ENCODE assay signal across 8 mouse cellular contexts in genomic region chr12:69196444-69197377, GRCm38 (mm10). TPM values are rescaled to one million over a fixed set of nuclear protein-coding genes. Genes with fewer than 3 reads are reported as not detected.
DNase-seq lines count a peak whose midpoint lies in the region; ATAC-seq lines count a peak whose summit lies in the region.

Gene Gm49383 (minus strand): TSS chr12:69197104.

- H3K27ac ChIP-seq in hindbrain, embryonic 12.5 days, result peak within 1 kb of the TSS; percentile 93
- H3K27ac ChIP-seq in macrophage, result peak within 1 kb of the TSS; percentile 43

- under 1% methylated on average over 73 of the region's 75 CpGs for WGBS in hindbrain, embryonic 12.5 days
- under 1% methylated on average over 75 of the region's 75 CpGs for WGBS in macrophage (ENCODE audit: missing documents)

- H3K4me2 ChIP-seq in hindbrain, embryonic 12.5 days (replicated peaks), result peak within 1 kb of the TSS; percentile 95

- no peaks in the 10 kb centered on the region for H3K9me3 ChIP-seq in hindbrain, embryonic 12.5 days (replicated peaks)

- H3K36me3 ChIP-seq in hindbrain, embryonic 12.5 days, result peaks cover 18% of the 10 kb centered on the region
- no peaks in the 10 kb centered on the region for H3K36me3 ChIP-seq in macrophage (ENCODE audit: inconsistent target)

- peak; percentile 62 for DNase-seq in ZHBTc4 (ENCODE audit: low read depth, low spot score)
- peak; percentile 76 for DNase-seq in cerebellum, adult 9-11 months
- DNase-seq in frontal cortex, postnatal 10 days (ENCODE audit: low spot score in 2 of 2), result peak; percentile 41 to 68
- peak; percentile 64 to 82 for DNase-seq in left cerebral cortex, adult 18-20 months (ENCODE audit: low spot score in 2 of 2)
- DNase-seq in retina, postnatal 7 days (ENCODE audit: low read depth, low spot score), result peak; percentile 77
- peak; percentile 55 to 62 for DNase-seq in urinary bladder, postnatal 36 days (ENCODE audit: low spot score in 2 of 2)

- peaks cover 23% of the 10 kb centered on the region for H3K4me1 ChIP-seq in hindbrain, embryonic 12.5 days

- H3K27me3 ChIP-seq in hindbrain, embryonic 12.5 days, result no peaks in the 10 kb centered on the region

- peak within 1 kb of the TSS; percentile 83 for H3K4me3 ChIP-seq in hindbrain, embryonic 12.5 days
- peak within 1 kb of the TSS; percentile 85 for H3K4me3 ChIP-seq in macrophage (ENCODE audit: inconsistent target)

- H3K9ac ChIP-seq in hindbrain, embryonic 12.5 days, result peak within 1 kb of the TSS; percentile 87

- ATAC-seq in hindbrain, embryonic 12.5 days (ENCODE audit: low FRiP score), result peak; percentile 83

- H3K79me2 ChIP-seq in macrophage (ENCODE audit: inconsistent target), result peaks cover 44% of the 10 kb centered on the region

RNA-seq across cellular contexts. Expression of gene Gm49383, which starts in this region (rescaled TPM):
- polyA plus RNA-seq in hindbrain, embryonic 12.5 days (2016; fragmentation: Nextera tagmentation; extraction: Ambion mirVana), result 21.4 and 24.7 TPM in 2 replicates
- 1 to 10 TPM; 4.3 to 5.4 TPM for total RNA-seq in left cerebral cortex, adult 18-20 months (2021)
- 1 to 10 TPM in 8 of 26 experiments, under 1 TPM in 4, not detected in 14; 0.67 to 3.7 (median 1.2) TPM for total RNA-seq in macrophage (2018; cell fraction: chromatin; rRNA removed)
- total RNA-seq in macrophage (2018; cell fraction: cytosol; rRNA removed), result 1 to 10 TPM; 1.0 to 5.9 (median 3.6) TPM
- total RNA-seq in macrophage (2018; cell fraction: nucleus; rRNA removed), result 1 to 10 TPM in 16 of 26 experiments, under 1 TPM in 3, not detected in 7; 0.75 to 3.1 (median 1.7) TPM
- polyA plus RNA-seq in macrophage (2018), result 2.3 to 4.5 TPM (median 2.8 TPM) in 3 replicates

Comparison
In these comparisons a context has a peak if more than half of its experiments do, and no peak if none do; other contexts are left out.
1. Peak in every context shown above with its lines: DNase-seq, ATAC-seq, H3K4me3 ChIP-seq and H3K27ac ChIP-seq.